Mouse (Mus musculus) gonadal fat pad, adult 2 months (tissue): ENCODE results near the gene Filip1l. TPM values are rescaled to one million over a fixed set of nuclear protein-coding genes. Genes with fewer than 3 reads are reported as not detected.

ENCODE experiments used
- DNase-seq: peaks from one replicate; pipeline ENCODE4 v3.0.0-alpha.2; 2012; ENCODE audit warnings: low read depth
- polyA plus RNA-seq: library from polyadenylated mRNA; depleted of rRNA; stranded (reverse); fragments of >200 nt; gene quantifications from 2 replicates; pipeline ENCODE4 v1.2.3, GENCODE M21; 2012

The Filip1l gene
- polyA plus RNA-seq, 1 experiment: 8.3 TPM

DNA sequence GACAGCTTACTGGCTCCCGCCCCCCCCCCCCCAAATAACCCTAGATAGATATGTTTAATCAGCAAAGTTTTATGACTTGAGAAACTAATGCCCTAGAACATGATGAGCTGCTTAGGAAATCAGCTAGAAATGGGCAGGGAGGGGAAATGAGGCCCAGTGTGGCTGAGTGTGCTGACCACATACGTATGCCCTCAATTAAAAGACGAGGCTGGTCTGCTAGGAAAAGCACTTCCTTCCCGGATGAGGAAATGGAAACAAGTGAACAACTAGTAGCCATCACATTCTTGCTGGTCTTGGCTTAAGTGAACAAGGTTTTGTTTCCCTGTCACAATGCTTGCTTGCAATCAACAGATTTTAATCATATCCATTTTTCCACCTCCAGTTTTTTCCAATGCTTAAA lies 177.7 kb downstream of the Filip1l start:
- DNase-seq: no peak

DNA sequence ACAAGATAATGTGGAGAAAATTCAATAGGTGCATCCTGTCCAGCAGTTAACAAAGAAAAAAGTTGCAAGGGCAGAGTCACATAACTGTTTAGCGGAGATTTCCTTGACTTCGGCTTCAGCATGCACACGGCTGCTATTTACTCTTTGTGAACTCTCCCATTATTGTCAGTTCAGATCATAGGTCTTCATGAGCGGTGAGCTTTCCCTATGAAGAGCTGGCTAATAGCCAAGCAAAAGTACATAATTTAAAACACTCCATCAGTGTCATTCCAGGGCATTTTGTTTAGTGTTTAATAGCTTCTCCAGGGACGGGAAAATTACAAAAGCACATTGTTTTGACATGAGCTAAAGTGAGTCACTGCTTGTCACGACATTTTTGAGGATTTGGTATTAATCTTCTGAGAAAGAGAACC lies 179.2 kb downstream of the Filip1l start:
- DNase-seq: no peak

DNA sequence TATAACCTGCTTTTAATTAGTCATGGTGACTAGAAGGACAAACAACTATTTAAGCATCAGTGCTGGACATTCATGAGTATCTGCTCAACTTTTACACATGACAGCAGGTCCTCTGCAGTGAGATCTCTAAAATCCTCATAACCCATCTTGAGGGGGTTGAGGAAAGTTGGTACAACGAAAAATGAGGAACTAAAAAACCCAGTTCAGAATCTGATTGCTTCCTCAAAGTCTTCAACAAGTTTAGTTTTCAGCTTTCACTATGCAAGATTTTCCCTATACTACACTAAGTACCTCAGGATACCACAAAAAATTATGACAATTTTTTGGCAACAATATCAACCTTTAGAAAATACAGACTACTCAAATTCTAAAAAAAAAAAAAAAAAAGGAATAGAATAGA lies 181.5 kb downstream of the Filip1l start:
- DNase-seq: no peak

DNA sequence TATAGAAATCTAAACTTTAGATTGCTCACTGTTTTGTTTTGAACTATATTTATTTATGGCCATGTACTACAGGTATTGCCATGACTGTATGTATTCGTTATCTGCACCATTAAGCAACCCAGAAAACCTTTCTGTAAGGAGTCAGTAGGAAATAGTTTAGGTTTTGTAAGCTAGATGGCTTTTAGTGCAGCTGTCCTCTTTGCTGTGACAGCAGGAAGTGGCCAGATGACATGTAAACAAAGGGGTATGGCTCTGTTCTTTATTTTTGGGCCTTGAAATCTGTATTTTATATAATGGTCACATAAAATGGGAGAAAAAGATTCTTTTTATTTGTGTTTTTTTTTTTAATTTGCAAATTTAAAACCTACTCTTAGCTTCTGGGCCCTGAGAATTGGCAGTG lies 181.9 kb downstream of the Filip1l start:
- DNase-seq: no peak

DNA sequence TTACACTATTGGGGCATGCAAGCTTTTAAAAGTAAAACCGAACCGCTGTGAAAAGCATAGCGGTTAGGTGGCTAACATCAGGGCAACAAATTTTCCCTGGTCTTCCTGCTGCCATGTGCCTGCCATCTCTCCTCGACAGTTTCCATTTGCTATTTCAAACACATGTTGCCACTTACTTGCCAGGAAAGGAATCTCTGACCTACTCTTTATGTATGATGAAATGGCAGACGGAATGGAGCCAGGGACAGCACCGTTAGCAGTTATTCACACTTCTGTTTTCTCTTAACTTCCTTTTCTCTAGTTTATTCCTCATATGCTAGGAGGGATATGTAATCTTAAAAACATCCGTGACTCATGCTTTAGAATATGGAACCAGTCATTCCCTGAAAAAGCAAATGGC lies 183.6 kb downstream of the Filip1l start:
- DNase-seq: no peak

DNA sequence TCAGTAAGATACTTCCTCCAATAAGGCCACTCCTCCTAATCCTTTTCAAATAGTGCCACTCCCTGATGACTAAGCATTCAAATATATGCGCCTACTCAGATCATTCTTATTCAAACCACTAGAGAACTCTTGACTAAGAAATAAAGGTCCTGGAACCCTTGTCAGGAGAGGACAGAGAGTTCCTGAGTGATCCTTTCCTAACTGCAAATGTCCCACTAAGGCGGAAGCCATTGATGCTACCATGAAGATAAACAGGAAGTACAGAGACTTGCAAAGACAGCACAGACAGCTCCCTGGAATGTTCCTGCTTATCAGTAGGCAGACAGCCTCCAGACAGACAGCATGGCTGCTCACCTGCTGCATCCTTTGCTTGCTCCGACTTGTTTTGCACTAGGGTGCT lies 190.3 kb downstream of the Filip1l start:
- DNase-seq: no peak

DNA sequence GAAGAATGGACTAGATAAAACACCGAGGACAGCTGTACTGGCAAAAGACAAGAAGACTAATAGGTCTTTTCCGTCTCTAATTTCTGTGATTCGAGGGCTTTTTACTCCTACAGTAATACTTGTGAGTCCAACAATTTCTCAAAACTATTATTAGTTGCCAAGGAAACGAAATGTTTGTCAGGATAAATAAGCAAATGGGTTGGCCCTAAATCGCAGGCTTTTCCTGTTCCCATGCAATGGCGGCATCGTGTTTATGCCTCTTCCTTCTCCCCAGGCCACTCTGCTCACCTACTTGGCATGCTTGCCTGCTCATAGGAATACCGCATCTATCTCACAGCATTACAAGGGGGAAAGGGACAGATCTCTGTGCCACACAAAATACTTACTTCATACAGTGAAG lies 191.5 kb downstream of the Filip1l start:
- DNase-seq: no peak

GRCm38 (mm10) chr16:57546355-57546754 lies 193.5 kb downstream of the Filip1l start:
- DNase-seq: no peak

- DNase-seq: no peak
These were observed 195.7 kb downstream of the Filip1l start for GRCm38 (mm10) chr16:57548608-57549007.

DNA sequence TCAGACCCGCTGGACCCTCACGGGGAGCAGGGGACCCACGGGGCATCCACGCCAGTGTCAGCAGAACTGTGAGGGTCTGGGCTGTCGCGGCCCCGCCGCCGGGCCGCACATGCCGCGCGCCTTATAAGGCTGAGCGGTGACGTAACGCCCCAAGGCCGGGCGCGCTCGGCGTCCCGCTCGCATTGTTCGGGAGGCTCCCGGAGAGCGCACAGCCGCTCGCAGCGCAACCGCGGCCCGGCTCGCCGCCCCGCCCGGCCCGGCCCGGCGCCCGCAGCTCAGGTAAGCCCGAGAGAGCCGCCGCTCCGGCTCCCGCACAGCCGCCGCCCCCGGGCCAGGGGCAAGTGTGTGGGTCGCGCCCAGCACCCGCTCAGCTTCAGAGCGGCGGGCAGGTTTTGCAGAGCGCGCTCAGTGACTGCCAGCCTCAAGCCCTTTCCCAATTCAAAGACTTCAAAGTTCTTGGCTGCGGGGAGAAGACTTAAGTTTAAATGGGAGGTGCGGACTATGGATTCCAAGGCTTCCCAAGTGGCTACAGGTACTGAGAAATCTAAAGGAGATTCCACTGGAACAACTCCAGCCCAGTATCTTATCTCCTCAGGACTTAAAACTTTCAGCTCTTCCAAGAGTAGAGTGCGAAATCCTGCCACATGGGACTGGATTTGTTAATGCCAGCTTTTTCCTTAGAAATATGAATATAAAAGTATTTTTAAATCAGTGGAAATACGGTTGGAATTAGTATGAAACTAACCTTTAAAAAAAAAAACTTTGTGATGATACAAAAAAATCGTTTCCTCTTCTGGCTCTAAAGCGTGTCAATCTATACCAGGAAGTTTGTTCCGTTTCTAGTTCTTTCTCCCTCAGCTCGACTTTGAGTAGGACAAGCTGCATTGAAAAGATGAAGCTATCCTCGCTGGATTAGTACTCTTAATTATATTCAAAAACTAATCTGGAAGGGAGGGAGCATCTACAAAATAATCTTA lies 196.5 kb downstream of the Filip1l start:
- DNase-seq: no peak

DNA sequence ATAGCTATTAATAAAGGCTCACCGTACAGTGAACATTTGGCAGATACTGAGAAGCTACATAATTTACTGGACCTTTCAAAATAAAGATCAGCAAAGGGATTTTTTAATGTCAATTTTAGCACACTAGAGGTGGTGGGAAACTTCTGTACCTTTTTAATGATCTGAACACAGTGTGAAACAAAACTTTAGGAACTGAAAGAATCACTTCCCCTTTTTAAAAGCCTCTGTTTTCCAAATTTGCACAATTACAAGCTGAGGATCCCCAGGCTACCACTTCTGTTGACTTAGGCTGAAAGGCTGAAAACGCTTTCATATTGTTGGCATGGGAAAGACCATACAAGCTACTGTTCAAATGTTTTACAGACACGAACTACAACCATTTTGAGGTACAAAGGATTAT lies 197.2 kb downstream of the Filip1l start:
- DNase-seq: no peak

DNA sequence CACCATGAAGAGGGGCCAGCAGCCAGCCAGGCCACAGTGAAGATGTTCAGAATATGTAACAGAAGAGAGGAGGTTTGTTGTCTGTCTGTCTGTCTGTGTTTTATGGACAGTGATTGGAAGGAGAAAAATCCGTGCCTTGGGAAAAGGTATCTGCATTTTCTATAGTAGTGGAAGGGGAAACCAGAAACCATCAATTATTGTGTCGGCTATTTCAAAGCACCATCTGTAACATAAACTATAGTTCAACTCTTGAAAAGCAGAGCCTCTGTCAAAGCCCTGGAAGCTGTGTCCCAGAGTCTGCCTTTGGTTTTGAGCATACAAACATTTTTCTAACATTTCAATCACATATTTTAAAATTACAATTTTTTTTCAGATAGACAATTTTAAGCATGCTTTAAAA lies 197.9 kb downstream of the Filip1l start:
- no peak for DNase-seq

DNA sequence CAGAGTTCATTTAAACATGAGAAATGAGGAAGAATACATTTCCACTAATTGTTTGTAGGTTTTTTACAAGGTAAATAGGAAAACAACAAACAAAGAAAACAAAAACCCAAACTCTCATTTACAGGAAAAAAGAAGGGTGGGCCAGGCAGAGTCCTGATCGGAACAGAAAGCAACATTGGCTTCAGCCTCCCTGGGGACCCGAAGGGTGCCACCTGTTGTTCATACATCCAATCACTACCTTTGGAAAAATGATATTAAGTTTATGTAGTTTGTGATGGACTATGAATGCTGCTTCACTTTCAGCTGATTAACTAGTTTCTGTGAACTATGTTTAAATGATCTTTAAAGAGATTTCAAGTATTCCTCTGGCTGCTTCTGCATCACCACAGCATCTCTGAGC lies 198.7 kb downstream of the Filip1l start:
- DNase-seq: no peak

DNA sequence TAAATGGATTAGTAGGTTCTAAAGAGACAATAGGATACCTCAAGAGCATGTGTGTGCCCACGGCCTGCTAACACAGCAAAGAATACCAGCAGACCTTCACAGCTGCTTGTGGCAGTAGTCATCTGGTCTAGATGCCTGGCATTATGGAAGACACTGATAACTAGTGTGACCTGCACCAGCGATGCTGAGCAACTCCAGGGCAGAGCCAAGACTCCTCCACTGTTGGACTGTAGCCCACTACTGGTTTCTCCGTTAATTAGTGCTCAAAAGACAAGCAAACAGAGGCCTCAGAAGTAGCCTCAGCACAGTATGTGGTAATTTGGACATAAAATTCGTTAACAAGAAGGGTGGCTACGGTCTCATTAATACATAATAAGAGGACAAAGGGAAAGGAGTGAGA lies 199.8 kb downstream of the Filip1l start:
- DNase-seq: no peak

GRCm38 (mm10) chr16:57553235-57553634 lies 200.3 kb downstream of the Filip1l start:
- DNase-seq: no peak

DNA sequence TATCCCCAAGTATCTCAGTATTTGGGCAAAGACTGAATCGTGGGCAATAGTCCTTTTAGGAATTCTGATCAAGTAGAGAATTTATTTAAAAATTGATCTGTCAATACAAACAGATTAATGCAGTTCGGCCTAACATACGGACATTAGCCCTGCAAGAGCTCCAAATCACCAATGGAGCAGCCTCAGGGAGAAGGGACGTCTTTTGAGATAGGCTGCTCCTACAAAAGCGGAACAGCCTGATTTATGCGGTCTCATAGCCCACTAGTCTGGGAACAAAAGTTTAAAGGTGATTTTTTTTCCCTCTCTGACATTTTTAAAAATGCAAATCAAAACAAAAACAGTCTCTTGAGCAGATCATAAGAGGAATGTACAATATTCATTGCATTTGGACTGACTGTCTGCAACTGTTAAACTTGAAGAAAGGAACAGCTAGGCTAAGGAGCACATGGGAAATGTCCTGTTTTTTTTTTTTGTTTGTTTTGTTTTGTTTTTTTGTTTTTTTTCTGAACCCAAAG lies 202.1 kb downstream of the Filip1l start:
- DNase-seq: no peak

DNA sequence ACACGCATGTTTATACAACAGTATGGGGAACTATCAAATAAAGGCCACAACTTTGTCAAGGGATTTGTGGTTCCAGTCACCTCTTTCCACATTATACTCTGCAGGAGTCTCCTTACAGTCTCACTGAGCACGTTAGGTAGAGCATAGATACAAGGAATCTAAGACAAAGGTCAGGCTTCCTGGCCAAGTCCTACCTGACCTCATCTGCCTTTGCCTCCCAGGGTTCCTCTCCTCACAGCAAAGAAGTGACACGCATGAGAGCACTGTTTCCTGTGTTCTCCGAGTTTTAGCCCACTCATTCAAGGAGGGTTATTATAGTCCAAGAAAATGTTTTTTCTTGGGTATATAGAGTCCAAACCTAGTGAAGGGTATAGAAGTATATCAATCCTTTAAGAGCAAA lies 202.8 kb downstream of the Filip1l start:
- DNase-seq: no peak

DNA sequence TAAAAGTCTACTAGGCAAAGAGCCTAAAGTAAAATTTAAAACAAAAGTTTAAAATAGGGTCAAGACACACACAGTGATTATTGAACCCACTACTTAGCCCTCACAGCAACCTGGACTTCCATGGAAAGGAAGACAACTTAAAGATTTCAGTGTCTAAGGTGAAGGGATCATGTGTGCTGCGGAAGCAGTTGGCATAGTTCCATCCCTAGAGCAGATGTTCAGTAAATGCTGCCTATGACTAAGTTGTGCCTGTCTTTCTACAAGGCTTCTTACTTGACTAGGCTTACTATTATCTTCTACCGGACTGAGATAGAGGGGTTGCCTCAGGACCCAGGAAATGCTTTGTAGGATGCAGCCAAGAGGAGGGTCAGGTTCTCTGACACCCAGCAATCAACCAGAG lies 203.4 kb downstream of the Filip1l start:
- DNase-seq: no peak

DNA sequence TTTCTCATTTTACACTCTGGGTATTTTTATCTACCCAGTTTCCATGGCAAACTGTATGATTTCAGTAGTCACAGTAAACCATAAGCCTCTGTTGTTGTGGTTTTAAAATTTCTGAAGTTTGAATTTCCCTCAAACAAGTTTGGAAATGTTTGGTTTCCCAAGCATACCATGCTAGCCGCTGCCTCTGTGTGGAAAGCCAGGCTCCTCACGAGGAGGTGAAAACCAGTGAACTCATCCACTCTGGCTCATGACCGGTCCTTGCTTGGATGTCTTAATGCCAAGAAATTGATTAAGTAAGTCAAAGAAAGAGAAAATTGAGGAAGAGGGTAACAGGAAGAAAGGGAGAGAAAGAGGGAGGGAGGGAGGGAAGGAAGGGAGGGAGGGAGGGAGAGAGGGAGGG lies 205.4 kb downstream of the Filip1l start:
- no peak for DNase-seq

DNA sequence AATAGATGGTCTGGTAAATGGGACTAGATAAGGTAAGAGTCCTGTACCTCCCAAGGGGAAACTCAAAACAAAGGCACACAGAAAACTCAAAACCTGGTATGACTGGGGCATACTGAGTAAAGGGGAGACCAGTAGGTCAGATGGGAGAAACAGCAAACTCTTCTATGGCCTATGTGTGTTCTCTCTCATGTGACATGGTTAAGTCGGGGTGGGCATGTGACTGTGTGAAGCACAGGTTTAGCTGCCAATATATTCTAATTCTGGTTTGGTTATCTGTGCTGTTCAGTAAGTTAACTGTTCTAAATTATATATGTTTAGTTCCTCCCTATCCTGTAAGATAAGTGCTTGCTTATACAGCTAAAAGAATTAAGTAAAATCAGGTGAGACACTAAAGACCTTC lies 207.3 kb downstream of the Filip1l start:
- DNase-seq: no peak

DNA sequence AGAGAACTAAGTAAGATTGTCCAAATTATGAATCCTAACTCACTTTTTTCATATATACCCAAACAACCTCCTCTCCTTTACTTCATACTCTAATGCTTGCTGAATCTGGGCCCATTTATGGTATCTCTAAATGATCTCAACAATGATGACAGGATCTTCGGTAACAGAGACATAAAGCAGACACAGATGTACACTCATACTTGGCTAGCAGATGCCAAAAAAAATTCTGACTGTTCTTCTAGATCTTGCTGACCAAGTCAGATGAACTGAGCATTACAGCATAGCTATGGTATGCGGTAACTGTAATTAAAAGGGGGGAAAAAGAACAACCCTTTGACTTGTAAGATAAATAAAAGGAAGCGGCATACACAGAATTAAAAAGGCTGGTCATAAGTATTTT lies 210.6 kb downstream of the Filip1l start:
- no peak for DNase-seq

DNA sequence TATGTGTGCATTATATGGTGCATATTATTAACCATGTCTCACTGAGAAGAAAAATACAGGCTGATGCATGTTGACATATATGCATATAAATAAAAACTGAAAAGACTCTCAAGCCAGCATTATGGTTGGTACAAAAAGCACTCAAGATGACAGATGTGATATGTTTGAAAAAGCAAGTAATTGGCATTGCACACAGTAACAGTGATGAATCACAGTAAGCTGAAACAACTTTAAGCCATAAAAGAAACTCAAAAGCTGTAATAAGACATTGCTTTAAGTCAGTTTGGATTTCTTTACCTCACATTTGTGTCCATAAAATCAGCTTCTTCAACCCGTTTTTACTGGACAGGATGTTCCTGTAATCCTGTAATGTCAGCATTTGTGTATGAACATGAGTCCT lies 211.9 kb downstream of the Filip1l start:
- no peak for DNase-seq

DNA sequence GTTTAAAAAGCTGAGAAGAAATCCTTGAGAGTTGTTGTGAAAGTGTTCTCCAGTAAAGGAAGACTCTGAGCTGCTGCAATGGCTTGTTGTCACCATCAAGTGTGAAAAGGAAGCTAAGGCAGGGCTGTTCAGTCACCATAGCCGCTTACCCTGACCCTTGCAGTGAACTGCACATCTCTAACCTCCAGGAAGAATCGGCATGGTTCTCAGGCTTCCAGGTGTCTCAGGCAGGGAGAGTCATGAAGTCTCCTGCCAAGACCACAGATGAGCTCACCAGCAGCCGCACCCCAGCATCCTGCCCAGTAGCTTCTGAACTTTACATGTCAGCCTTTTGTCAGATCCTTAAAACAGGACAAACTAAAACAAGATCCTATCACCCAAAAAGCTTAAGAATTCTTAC lies 213.3 kb downstream of the Filip1l start:
- DNase-seq: no peak
